Mouse (Mus musculus) liver, embryonic 12.5 days (tissue): ENCODE data around the gene Mrpl47. TPM values are rescaled to one million over a fixed set of nuclear protein-coding genes. Genes with fewer than 3 reads are reported as not detected.
"Not testable (repeated sequence)": the region's sequence is repeated elsewhere in the genome, so short reads cannot be mapped to it uniquely, and the experiment has no call there.

Experiments used
- ATAC-seq: fragments of 200-750 bp; cut with Nextera tagmentation; 2 replicates; pipeline ENCODE4 v1.8.0; 2017; ENCODE audit warnings: moderate number of reproducible peaks, mild to moderate bottlenecking, moderate library complexity
- H3K27ac ChIP-seq: fragments of 300-500 bp; sonication (generic); 2 replicates; pipeline ENCODE4 v1.5.1; 2016; ENCODE audit warnings: mild to moderate bottlenecking
- H3K27me3 ChIP-seq: fragments of 300-500 bp; sonication (generic); replicated peaks from 2 replicates; pipeline ENCODE4 v1.6.1; 2016; ENCODE audit warnings: mild to moderate bottlenecking, moderate library complexity
- H3K36me3 ChIP-seq: fragments of 300-500 bp; sonication (generic); 2 replicates; pipeline ENCODE4 v1.6.1; 2016; ENCODE audit warnings: mild to moderate bottlenecking, moderate library complexity
- H3K4me1 ChIP-seq: fragments of 300-500 bp; sonication (generic); 2 replicates; pipeline ENCODE4 v1.6.1; 2016
- H3K4me2 ChIP-seq: fragments of 300-500 bp; sonication (generic); 2 replicates; pipeline ENCODE4 v1.6.1; 2016; ENCODE audit warnings: mild to moderate bottlenecking, moderate library complexity
- H3K4me3 ChIP-seq: fragments of 300-500 bp; sonication (generic); 2 replicates; pipeline ENCODE4 v1.5.1; 2016; ENCODE audit warnings: mild to moderate bottlenecking, moderate library complexity
- H3K9ac ChIP-seq: fragments of 300-500 bp; sonication (generic); 2 replicates; pipeline ENCODE4 v1.6.1; 2016; ENCODE audit warnings: mild to moderate bottlenecking, moderate library complexity
- H3K9me3 ChIP-seq: fragments of 300-500 bp; sonication (generic); replicated peaks from 2 replicates; pipeline ENCODE4 v1.6.1; 2016; ENCODE audit warnings: mild to moderate bottlenecking, moderate library complexity
- WGBS: fragments of 180-500 bp; shearing (Covaris S2); methylation state at CpG from one replicate; pipeline ENCODE4 v1.1.7; 2016; ENCODE audit not compliant: insufficient replicate concordance; 5-methylcytosine and 5-hydroxymethylcytosine counted together
- polyA plus RNA-seq: library from polyadenylated mRNA; unstranded; fragments of >200 nt; fragmentation: Nextera tagmentation; extraction: Ambion mirVana; gene quantifications from 2 replicates; pipeline ENCODE4 v1.2.1, GENCODE M21; 2016

Gene Mrpl47
- polyA plus RNA-seq, 1 experiment from 2014 or later = 30.1 TPM

DNA sequence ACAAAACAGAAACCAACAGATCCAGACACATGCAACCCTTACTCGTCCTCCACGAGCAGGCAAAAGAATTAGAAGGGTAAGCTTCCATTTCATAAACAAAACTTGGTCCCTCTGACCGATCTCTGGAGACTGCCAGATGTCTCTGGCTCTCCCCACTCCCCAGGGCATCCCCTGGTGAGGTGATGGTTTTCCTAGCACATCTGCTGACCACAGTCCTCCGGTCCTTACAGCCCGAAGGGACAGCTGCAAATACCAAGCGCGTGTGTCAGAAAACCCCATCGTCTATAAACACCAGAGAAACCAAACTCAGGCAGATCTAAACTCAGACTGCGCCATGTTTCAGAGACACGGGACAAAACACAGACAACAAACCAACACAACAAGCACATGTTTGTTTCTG, 32.8 kb downstream of the Mrpl47 start:
- H3K27ac ChIP-seq, H3K4me3 ChIP-seq, H3K36me3 ChIP-seq, H3K9ac ChIP-seq, ATAC-seq, H3K9me3 ChIP-seq, H3K4me2 ChIP-seq, H3K27me3 ChIP-seq: not testable (repeated sequence)
- WGBS = 85% methylated on average over 10 of the region's 10 CpGs
- H3K4me1 ChIP-seq = peaks cover 21% of the 10 kb centered on the region

GRCm38 (mm10) chr3:32704021-32704420, 33.4 kb downstream of the Mrpl47 start:
- H3K27ac ChIP-seq, H3K36me3 ChIP-seq, ATAC-seq, H3K27me3 ChIP-seq, H3K4me2 ChIP-seq, H3K9me3 ChIP-seq, H3K4me3 ChIP-seq, H3K9ac ChIP-seq: not testable (repeated sequence)
- WGBS = 84% methylated on average over 6 of the region's 6 CpGs
- peaks cover 18% of the 10 kb centered on the region for H3K4me1 ChIP-seq

DNA sequence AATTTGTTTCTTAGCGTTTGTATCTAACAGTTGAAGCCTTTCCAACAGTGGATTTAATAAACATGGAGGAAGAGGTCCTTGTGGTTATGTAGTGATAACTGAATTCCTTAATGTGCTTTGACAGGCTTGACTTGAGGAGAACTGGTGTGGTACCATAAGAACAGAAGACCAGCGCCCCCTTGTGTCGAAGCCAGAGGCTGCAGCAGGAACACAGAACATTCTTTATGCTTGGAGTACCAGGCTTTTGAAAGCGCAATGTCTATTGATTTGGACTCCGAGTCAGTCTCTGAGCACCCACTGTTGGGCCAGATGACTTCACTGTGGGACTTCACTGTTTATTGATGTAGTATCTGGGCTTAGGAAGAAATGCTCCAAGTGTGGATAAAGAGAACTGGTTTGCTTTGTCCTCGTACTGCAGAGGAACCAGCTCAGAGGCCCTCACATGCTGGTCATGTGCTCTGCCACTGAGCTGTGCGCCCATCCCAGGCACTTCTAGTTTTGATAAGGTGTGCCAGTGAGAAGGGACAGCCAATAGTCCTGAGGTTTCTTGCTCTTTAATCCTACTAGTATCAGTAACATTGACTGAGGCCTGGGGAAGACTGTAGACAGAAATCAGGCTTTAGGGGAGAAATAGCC, 39.1 kb downstream of the Mrpl47 start:
- Histone ChIP-seq H3K4me2 (no peak overlapping the region), H3K27ac (no peak overlapping the region), H3K36me3 (no peaks in the 10 kb centered on the region), H3K9ac (no peak overlapping the region), H3K4me3 (no peak overlapping the region), H3K9me3 (no peaks in the 10 kb centered on the region), H3K27me3 (no peaks in the 10 kb centered on the region), H3K4me1 (peaks cover 24% of the 10 kb centered on the region)
- ATAC-seq = peak; percentile 49; the same call in 1 of the 2 replicates
- 28% methylated on average over 7 of the region's 7 CpGs for WGBS

- H3K27ac ChIP-seq = no peak overlapping the region
- peak overlapping the region; percentile 38 for H3K4me2 ChIP-seq
- ATAC-seq = peak; percentile 60; the same call in 1 of the 2 replicates
- no peak overlapping the region for H3K9ac ChIP-seq
- no peak overlapping the region for H3K4me3 ChIP-seq
- 63% methylated on average over 4 of the region's 4 CpGs for WGBS
- no peaks in the 10 kb centered on the region for H3K36me3 ChIP-seq
- H3K9me3 ChIP-seq = no peaks in the 10 kb centered on the region
- H3K4me1 ChIP-seq = peaks cover 44% of the 10 kb centered on the region
- no peaks in the 10 kb centered on the region for H3K27me3 ChIP-seq
Measured at GRCm38 (mm10) chr3:32695583-32695980, 41.8 kb downstream of the Mrpl47 start.

DNA sequence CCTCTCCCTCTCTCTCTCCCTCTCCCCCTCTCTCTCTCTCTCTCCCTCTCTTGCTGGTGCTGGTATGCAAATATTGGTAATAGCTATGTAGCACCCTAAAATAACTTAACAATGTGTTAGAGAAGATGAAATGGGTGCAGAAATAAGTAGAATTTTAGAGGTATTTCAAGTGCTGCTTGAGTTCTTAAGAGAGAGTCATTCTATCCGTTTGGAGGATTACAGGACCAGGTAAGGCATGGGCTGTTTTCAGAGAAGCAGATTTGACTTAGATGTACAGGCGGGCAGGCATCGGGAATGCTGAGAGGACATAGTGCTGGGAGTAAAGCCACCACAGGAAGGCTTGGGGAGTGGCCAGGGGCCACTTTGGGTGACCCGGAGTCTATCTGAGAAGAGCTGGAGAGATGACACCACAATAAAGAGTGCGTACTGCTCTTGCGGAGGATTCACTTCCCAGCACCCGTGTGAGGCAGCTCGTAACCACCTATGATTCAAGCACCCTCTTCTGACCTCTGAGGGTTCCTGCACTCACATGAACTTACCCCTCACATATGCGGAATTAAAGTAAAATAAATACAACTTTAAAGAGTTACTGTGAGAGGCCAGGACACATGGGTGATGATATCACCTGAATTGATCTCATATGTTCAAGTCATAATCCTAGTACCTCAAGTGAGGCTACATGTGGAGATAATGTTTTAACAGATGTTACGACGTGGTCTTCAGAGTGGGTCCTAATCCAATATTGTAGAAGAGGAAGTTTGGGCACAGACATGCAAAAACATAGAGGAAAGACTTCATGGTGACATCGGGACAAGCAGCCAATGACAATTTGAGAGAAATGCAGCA, 42.4 kb downstream of the Mrpl47 start:
- Histone ChIP-seq H3K36me3 (no peaks in the 10 kb centered on the region), H3K27ac (no peak overlapping the region), H3K4me3 (no peak overlapping the region), H3K9me3 (no peaks in the 10 kb centered on the region), H3K27me3 (no peaks in the 10 kb centered on the region), H3K4me2 (peak overlapping the region; percentile 38), H3K9ac (no peak overlapping the region), H3K4me1 (peaks cover 50% of the 10 kb centered on the region)
- WGBS = 51% methylated on average over 12 of the region's 12 CpGs
- peak; percentile 40; the same call in 1 of the 2 replicates for ATAC-seq

GRCm38 (mm10) chr3:32694211-32694610, 43.2 kb downstream of the Mrpl47 start:
- Histone ChIP-seq H3K4me1 (peaks cover 57% of the 10 kb centered on the region), H3K36me3 (no peaks in the 10 kb centered on the region), H3K9me3 (no peaks in the 10 kb centered on the region), H3K4me3 (no peak overlapping the region), H3K9ac (no peak overlapping the region), H3K27ac (no peak overlapping the region; the same call in 1 of the 2 replicates), H3K4me2 (no peak overlapping the region), H3K27me3 (no peaks in the 10 kb centered on the region)
- WGBS = 77% methylated on average over 5 of the region's 5 CpGs
- no peak for ATAC-seq

- no peak overlapping the region for H3K27ac ChIP-seq
- no peak for ATAC-seq
- WGBS = 72% methylated on average over 5 of the region's 5 CpGs
Measured at GRCm38 (mm10) chr3:32691841-32692240, 45.6 kb downstream of the Mrpl47 start.

DNA sequence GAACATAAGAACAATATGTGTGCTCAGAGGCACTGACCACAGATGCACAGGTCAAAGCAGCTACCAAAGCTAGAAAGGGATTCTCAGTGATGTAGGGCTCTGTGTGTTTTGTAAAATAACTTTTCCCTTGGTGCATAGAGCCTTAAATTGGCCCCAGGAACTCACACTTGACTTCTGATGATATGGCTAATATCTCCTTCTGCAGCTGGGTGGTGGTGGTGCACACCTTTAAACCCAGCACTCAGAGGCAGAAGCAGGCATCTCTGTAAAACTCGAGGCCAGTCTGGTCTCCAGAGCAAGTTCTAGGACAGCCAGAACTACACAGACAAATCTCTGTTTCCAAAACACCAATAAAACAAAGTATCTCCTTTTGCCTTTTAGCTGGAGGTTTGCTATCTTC, 46.5 kb downstream of the Mrpl47 start:
- Histone ChIP-seq H3K9ac (no peak overlapping the region), H3K9me3 (no peaks in the 10 kb centered on the region), H3K27ac (peak overlapping the region; percentile 43), H3K27me3 (no peaks in the 10 kb centered on the region), H3K4me2 (peak overlapping the region; percentile 35), H3K36me3 (no peaks in the 10 kb centered on the region), H3K4me3 (no peak overlapping the region), H3K4me1 (peaks cover 61% of the 10 kb centered on the region)
- 12% methylated on average over 1 of the region's 1 CpGs for WGBS
- peak; percentile 75 for ATAC-seq

More at GRCm38 (mm10) chr3:32691841-32692240, 45.6 kb downstream of the Mrpl47 start:
- no peaks in the 10 kb centered on the region for H3K9me3 ChIP-seq
- H3K4me2 ChIP-seq = no peak overlapping the region
- no peaks in the 10 kb centered on the region for H3K27me3 ChIP-seq
- H3K4me3 ChIP-seq = no peak overlapping the region
- no peak overlapping the region for H3K9ac ChIP-seq
- H3K36me3 ChIP-seq = no peaks in the 10 kb centered on the region
- peaks cover 57% of the 10 kb centered on the region for H3K4me1 ChIP-seq

DNA sequence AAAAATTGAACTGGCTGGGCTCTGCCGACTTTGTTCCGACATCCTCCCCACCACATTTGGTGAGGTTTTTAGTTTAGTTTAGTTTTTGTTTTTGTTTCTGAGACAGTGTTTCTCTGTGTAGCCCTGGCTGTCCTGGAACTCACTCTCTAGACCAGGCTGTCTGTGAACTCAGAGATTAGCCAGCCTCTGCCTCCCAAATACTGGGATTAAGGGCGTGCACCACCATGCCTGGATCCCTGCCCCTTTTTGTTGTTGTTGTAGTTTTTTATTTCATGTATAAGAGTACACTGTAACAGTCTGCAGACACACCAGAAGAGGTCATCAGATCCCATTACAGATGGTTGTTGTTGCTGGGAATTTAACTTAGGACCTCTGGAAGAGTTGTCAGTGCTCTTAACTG, 47.4 kb downstream of the Mrpl47 start:
- ATAC-seq = peak; percentile 59
- Histone ChIP-seq H3K27me3 (no peaks in the 10 kb centered on the region), H3K4me3 (no peak overlapping the region), H3K27ac (peak overlapping the region; percentile 70), H3K9ac (no peak overlapping the region), H3K9me3 (no peaks in the 10 kb centered on the region), H3K36me3 (no peaks in the 10 kb centered on the region), H3K4me2 (peak overlapping the region; percentile 25), H3K4me1 (peaks cover 52% of the 10 kb centered on the region)
- 52% methylated on average over 3 of the region's 3 CpGs for WGBS

DNA sequence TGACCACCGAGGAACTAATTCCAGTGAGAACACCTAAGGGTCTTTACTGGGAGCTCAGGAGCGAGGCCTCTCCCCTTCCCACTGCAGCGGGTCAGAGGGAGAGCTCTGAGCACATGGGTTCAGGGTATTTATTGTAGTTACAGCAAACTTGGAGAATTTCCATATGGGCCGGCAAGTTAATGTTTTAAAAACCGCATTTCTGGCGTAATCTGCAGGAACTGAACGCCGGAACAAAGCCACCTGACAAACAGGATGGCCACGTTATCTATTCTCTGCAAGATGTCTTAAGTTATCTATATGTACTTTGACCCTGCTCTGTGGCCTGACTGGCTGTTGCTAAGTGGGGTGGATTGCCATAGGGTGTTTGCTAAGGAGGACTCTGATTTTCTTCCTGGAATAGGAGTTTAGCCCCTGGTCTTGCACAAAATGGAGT, 47.8 kb downstream of the Mrpl47 start:
- Histone ChIP-seq H3K36me3 (no peaks in the 10 kb centered on the region), H3K4me3 (no peak overlapping the region), H3K9ac (peak overlapping the region; percentile 13; the same call in 1 of the 2 replicates), H3K9me3 (no peaks in the 10 kb centered on the region), H3K4me2 (peak overlapping the region; percentile 25), H3K27me3 (no peaks in the 10 kb centered on the region), H3K4me1 (peaks cover 48% of the 10 kb centered on the region), H3K27ac (peak overlapping the region; percentile 70)
- WGBS = 22% methylated on average over 9 of the region's 9 CpGs
- ATAC-seq = peak; percentile 83

GRCm38 (mm10) chr3:32687156-32687555, 50.2 kb downstream of the Mrpl47 start:
- 60% methylated on average over 4 of the region's 4 CpGs for WGBS
- Histone ChIP-seq H3K36me3 (no peaks in the 10 kb centered on the region), H3K9me3 (no peaks in the 10 kb centered on the region), H3K4me3 (no peak overlapping the region), H3K27ac (no peak overlapping the region), H3K27me3 (peaks cover 4% of the 10 kb centered on the region; the same call in 1 of the 2 replicates), H3K9ac (no peak overlapping the region), H3K4me2 (no peak overlapping the region), H3K4me1 (peaks cover 43% of the 10 kb centered on the region)
- no peak for ATAC-seq

DNA sequence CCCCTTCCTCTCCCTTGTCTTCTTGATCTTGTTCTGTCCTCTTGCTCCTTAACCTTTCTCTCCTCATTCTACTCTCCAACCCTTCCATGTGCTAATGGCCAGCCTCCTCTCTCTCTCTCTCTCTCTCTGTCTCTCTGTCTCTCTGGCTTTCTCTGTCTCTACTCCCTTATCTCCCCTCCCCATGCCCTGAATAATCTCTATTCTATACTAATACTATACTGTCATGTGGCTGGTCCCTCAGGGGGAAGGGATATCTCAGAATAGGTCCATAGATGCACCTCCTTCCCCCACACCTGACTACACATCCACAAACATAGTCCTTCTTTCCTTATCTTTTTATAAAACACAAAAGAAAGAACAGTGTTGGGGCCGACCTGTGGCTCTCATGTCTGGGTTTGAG, 50.9 kb downstream of the Mrpl47 start:
- H3K9me3 ChIP-seq = no peaks in the 10 kb centered on the region
- ATAC-seq = peak; percentile 36
- H3K4me2 ChIP-seq = no peak overlapping the region
- H3K4me1 ChIP-seq = peaks cover 37% of the 10 kb centered on the region
- no peaks in the 10 kb centered on the region for H3K36me3 ChIP-seq
- WGBS = 28% methylated on average over 1 of the region's 1 CpGs
- H3K9ac ChIP-seq = no peak overlapping the region
- no peak overlapping the region for H3K4me3 ChIP-seq
- H3K27me3 ChIP-seq = peaks cover 4% of the 10 kb centered on the region; the same call in 1 of the 2 replicates
- no peak overlapping the region for H3K27ac ChIP-seq
